Mouse (Mus musculus): Measurements from ENCODE around the gene Igsf21.

Igsf21 gene

DNA sequence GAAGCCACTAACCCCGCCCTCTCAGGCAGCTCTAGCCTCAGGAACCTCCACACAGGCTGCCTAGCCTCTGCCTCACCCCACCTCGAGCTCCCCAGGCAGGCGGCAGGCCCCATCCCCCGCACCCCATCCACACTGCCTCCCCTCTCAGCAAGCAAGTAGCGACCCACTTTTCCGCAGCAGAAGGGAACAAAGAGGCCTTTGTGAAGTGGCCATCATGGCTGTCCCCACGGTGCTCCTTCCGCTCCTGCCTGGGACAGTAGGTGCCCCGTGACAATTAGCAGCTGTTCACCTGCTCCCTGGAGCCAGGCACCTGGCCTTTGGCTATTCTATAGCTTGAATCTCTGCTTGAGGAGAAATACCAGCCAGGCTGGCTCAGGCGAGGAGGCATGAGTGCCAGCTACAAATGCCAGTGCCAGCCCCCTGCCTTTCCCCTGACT is 9.3 kb downstream of the Igsf21 start:
- DNase-seq (ENCODE audit: low read depth, low spot score), result peak; percentile 66

DNA sequence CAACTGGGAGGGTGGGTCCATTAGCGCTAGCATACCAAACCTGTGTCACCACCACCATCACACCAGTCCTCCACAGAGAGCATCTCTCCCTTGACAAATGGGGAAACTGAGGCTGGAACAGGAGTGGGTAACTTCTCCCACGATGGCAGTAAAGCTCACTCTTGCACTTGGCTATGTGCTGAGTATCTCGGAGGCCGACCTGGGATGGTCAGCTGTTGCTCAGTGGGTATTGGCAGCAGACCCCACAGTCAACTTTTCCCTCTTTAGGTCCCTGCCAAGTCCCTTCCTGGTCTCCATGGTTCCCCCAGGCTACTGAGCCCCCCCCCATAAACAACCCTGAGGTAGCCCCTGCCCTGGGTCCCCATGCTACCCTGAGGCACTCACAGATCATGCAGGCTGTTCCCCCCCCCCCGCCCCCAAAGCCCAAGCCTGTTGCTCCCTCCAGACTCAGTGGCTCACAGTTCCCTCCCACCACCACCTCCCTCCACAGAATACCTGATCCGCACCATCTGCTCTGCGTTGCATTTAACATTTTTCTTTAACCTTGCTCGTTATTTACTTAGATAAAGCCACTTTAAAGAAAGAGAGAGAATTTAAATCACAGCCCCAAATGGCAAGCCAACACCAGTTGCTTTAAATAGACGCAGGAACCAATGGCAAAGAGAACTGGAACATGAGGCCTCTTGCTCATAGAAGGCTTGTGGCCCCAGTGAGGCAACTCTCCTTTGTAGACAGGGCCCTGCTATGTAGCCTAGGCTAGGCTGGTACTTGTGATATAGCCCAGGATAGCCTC is 11.0 kb downstream of the Igsf21 start:
- peak; percentile 57 for DNase-seq (ENCODE audit: low read depth, low spot score)

DNA sequence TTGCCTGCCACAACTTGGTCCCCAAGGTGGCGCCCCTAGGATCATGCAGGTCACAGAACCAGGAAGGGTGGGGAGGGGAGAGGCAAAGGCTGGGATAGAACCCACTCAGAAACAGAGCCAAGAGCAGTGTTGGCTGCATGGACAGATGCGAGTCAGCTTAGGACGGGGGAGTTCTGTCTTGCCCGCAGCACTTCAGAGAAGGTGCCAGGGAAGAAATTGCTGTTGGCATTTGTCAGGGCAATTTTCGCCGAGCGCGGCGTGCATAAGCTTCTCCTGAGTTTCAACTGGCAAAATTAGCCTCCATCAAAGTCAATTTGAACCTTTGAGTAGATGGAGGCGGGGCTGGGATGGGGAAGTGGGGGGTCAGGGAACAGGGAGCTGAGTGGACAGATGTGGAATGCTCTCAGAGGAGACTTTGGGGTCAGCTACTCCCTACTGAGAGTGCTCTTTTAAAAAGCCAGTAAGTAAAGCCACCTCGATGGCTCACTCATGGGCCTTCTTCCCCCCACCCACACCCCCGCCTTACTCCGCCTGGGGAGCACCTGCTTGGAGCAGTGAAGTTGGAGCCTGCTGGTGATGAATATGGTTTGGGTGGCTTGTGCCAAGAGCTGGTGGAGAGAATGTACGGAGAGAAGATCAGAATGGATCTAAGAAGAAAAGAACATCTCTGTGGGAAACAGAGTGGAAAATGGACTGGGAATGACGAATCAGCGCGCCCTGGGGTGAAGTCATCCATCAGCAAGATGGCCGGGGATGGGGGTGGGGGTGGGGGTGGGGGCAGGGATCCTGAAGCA is 12.0 kb downstream of the Igsf21 start:
- DNase-seq (ENCODE audit: low read depth, low spot score), result peak; percentile 82

DNA sequence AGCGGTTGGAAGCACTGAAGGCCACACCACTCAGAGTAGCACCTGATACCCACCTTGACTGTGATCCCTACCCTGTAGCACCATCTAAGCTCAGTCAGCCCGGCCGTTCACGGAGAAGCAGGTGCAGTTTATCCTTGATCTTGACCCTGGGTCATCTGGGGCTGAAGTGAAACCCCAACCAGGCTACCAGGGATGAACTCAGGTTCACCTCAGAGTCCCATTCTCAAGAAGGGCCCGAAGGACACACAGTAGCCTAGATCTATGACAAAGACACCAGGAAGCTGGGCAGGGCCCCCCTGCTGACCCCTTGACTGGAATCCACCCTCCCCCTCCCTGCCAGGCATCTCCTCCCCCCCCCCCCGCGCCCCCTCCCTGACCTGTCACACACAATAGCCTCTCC is 18.7 kb downstream of the Igsf21 start:
- DNase-seq (ENCODE audit: low read depth, low spot score), result no peak

DNA sequence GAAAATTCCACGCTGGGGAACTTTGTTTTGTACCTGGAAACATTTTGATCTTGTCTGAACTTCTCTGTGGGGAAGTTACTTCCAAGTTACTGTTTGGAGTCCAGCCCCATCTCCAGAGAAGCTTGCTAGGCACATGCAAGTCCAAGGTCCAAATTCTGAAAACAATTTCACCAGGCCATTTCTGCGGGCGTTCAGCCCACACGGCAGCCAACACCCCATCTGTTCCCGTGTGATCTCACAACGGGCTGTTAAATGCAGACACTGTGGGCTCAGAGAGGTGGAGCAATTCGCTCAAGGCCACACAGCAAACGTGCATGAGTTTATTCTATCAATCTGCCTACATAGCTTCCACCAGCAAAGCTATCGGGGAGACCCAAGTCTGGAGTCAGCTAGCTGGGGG is 21.4 kb downstream of the Igsf21 start:
- peak; percentile 84 for DNase-seq (ENCODE audit: low read depth, low spot score)

DNA sequence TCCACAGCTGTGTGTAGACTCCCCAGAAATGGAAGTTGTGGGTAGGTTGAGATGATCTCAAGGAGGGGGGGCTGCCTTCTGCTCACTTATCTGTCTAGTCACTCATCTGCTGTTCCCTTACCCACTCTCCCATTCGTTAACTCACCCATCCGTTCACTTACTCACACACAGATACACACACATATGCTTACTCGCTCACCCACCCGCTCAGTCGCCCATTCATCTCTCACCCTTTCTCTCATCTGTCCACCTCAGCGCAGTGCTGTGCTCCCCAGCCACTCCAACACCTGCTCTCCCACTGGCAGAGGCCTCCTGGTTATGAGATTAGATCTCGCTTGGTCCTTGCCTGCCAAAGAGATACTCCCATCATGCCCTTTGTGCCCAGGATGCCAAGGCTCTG is 22.1 kb downstream of the Igsf21 start:
- DNase-seq (ENCODE audit: low read depth, low spot score), result peak; percentile 64

DNA sequence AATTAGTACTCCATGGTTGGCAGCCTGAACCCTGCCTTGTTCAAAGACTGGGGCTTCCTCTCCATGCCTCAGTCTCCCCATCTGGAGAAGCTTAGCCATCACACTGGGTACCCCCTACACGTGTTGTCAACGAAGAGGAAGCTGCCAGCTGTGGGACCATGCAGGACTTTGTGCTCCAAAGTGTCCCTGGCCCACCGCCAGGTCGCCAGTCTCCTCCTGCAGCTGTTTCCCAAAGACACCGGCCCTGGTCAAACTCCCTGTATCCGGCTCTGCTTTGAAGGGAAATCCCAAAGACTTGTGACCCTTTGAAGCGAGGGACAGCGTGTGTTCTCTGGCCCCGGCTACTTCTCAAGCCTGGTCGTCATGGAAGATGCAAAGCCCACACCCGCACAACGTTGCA is 23.5 kb downstream of the Igsf21 start:
- no peak for DNase-seq (ENCODE audit: low read depth, low spot score)

DNA sequence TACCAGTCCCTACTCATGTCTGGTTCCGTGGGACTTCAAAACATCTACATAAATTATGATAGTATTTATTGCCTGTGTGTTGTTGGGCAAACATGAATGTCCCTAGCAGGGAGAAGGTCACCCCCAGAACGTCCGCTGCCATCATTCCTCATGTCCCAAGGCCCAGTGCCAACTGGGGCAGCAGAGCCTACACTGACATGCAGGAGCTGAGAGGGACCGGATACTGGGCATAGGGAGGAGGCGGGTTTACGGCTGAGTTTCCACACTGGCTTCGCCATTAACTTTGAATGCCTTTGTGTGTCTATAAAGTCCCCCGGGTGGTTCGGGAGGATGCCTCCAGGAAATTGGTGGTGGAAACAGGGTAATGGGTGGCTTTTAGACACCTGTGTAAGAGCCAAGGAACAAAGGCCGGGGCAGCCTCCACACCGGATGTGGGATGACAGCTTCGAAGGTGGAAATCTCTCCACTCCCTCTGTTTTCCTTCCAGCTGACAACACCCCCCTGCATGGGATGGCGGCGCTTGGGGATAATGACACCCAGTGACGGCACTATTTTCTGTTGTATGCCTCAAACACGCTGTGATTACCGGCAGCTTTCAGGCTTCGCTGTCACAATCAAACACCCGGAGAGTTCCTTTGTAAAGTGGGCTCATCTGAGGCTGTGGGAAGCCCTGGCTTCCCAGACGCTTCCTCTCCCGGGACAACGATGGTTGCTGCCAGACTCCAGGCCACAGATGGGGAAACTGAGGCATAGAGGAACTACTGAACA is 26.1 kb downstream of the Igsf21 start:
- DNase-seq (ENCODE audit: low read depth, low spot score), result peak; percentile 53

DNA sequence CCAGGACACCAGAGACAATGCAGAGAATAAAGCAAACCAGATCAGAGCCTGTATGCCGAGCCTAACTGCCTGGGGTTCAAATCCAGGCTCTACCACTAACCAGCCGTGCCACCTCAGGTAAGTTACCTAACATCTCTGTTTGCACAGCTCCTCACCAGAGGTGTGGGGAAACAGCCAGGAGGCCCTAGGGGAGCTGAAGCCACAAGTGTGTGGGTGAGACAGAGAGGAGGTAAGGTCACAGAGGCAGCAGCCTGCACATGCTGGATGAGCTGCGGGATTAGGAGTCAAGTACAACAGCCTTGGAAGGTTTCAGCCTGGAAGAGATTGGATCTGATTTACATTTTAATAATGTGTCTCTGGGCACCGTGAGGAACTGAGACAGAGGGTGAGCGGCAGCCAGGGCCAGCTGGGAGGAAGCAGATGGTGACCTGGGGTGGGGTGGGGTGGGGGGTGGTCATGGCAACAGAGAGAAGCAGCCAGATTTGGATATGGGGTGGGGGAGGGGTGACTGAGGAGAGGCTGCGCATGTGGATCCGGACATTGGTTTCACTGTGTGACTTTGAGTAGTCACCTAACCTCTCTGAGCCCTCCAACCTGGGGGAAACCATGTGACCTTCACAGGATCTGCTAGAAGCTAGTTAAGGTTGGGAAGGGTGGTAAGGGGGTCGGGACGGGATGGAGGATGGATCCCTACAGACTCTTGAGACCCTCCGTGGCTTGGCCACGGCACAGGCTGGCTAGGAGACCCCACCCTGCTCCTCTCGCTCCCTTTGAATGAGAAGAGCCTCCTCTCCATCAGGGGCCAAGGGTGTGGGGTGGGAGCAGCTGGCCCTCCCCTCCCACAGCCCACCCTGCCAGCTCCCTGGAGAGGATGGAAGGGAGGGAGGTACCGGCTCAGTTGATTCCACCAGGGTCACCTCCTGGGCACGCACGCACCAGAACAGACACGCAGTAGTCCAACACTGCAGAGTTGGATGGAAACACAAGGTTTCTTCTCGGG is 27.4 kb downstream of the Igsf21 start:
- peak; percentile 79 for DNase-seq (ENCODE audit: low read depth, low spot score)

DNA sequence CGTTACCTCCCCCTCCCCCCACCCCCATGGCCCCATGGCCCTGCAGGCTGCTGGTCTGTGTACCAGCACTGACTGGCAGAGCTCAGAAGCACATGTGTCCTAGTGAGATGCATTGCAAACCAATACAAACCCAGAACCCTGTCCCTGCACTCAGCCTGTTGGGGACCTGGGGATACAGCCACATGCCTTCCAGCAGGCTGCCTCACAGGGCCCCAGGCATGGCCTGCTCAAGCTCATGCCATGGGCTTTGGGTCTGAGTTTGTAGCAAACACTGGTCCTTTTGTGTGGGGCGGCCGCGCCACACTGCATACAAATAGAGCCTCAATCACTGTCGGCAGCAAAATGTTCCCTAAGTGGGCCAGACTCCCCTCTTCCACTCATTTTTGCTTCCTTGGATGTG is 28.2 kb downstream of the Igsf21 start:
- DNase-seq (ENCODE audit: low read depth, low spot score), result peak; percentile 26

DNA sequence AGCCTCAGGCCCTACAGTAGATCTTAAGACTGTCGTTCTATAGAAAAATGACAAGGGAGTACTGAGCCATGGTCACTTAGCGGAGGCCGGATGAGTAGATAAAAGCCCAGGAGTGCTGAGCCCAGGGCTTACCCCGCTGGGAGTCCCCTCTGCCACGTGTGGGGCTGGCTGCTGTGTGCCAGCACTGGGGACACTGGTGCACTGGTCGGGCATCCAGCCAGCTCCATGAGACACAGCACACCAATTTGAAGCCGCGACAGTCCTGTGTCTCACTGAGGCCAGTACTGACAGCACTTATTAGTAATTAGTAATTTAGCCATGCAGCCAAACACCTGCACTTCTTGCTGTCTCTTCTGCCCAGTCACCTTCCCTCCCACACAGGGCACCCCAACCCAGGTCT is 28.6 kb downstream of the Igsf21 start:
- peak; percentile 35 for DNase-seq (ENCODE audit: low read depth, low spot score)

DNA sequence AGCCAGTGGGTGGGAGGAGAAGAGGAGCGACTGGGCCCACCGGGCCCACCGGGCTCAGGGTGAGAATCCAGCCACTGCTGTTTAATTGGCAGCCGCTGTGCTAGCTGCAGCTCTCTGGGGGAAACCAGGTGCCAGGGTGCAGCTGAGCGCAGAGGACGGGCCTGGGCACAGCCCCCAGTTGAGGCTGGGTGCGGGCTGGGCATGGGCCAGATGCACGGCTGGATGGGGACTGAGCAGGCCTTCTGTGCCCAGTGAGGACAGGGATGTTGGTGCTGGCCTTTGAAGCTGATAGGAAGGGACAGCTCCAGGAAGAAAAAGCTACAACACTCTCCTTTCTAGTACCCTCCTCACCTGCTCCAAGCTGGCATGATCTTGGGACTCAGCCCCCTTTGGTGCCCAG is 30.5 kb downstream of the Igsf21 start:
- DNase-seq (ENCODE audit: low read depth, low spot score), result no peak

DNA sequence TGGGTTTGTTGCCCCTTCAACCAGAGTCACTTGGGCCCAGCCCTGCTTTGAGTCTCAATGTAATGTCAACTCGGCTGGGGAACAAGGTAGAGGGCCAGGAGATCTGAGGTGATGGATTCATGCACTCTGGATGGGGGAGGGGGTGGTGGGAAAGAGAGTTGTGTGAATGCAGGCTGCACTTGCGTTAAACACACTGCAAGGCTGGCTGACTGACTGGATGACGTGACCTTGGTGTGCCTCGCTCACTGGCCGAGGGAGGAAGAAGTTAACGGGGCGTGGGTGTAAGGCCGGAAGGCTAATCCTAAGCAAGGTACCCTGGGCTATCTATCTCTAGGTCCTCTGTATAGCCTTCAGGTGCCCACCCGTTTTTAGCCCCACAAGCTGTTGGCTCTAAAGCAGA is 31.4 kb downstream of the Igsf21 start:
- no peak for DNase-seq (ENCODE audit: low read depth, low spot score)

DNA sequence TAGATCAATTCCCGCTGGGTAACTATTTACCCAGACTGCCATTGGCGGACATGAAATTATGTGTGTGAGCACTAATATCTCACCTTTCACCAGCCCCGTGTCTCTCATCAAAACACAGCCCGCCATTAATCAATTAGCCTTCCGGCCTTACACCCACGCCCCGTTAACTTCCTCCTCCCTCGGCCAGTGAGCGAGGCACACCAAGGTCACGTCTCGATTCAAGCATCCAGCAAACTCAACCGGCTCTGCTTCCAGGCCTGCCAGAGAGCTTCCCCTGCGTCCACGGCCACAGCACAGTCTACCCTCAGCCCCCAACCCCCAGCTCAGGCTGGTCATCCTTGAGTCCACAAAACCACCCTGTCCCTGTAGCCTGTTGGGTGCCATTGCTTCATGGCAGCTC is 32.2 kb downstream of the Igsf21 start:
- DNase-seq (ENCODE audit: low read depth, low spot score), result no peak

DNA sequence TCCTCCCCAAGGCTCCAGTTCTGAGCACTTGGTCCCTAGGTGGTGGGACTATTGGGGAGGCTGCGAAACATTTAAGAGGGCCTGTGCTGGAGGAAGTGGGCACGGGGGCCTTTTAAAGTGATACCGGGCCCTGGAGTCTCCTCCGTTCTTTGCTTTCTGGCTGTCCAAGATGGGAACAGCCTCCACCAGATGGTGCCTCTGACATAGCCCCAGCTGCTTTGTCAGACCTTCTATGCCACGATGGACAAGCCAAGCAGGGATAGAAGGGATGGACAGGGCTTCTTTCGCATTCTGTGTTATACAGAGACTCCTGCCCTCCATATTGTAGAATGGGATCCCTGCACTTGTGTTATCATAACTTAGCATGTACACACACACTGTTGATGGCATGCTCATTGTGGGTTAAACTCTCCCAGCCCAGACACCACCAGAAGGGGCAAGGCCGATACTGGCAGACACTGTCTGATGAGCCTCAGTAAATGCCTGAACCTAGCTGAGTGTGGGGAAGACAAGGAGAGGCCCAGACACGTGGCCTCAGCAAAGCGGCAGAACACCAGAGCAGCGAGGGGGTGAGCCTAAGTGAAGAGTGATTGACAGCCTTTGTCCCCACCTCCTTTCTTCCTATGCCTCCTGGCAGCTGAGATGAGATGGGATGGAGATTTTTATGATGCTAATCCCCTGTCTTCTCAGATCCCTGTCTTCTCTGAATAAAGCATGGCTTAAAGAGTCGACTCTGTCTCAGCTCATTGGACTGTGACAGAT is 36.3 kb downstream of the Igsf21 start:
- no peak for DNase-seq (ENCODE audit: low read depth, low spot score)

DNA sequence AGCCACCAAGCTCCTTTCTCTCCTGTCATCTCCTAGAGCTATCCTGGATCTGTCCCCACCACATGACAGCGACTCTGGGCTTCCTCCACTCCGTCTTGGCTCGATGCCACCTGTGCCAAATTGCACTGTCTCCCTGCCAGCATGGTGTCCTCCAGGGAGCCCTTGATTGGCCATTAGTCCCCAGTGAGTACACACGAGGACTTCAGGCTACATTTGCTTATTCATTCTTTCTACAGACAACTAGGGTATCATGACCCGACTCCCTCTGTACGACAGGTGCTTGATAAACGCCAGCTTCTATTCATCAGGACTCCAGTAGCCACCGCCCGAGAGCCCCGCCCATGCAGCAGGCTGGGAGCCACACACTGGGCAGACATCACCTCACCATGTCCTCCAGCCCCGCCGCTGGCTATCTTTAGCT is 40.8 kb downstream of the Igsf21 start:
- peak; percentile 91 for DNase-seq (ENCODE audit: low read depth, low spot score)

DNA sequence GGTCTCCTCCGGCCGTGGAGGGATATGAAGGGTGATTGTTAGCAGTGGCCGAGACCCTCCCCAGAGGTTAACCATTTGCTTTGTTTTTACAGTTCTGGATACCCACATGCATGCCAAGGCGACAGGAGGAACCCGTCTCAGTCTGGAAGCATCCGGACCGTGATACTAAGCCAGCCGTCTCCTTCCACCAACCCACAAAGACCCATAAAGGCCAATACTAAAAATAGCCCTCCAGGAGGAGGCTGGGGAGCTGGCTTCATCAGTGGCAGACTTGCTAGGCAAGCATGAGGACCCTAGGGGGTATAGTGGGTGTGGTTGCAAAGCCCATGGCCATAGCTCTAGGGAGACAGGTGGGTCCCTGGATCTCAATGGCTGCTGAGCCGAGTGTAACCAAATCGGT is 41.8 kb downstream of the Igsf21 start:
- no peak for DNase-seq (ENCODE audit: low read depth, low spot score)

DNA sequence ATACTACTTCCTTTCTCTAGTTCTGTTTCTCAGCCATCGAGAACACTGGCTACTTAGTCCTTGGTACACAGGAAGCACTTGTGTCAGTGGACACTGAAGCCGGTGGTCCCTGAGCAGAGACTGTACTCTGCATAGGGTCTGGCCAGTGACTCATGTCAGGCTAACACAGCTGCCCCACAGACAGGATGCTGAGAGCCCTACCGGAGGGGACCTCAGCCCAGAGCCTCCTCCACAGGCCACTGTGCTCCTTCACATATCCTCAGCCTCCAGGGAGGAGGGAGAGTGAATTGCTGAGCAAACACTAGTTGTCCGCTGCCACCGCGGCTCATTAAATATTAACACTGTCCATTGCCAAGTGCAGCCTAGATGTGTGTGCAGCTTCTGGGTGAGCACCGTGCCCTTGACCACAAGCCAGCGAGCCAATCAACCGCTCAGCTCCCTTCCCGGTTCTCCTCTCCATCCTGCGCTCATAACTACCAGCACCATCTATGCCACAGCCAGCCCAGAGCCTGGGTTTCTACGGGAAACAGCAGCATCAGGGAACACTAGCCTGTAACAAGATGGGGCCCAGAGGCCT is 42.8 kb downstream of the Igsf21 start:
- no peak for DNase-seq (ENCODE audit: low read depth, low spot score)

DNA sequence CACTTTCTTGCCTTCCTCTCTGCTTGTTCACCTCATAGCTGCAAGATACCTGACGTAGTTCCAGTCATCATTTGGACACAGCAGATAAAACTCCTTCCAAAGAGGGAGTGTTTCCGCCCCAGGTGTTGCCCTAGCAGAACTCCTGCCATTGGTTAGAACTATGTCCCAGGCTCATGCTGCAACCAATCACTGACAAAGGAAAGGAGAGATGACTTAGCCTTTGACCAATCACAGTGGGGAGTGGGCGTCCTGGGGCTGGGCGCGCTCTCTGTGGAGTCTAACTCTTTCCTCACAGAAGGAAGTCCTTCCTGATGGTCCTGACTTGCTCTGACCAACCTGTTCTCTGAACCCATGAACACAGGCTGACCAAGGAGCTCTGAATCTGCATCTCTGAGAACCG is 44.4 kb downstream of the Igsf21 start:
- no peak for DNase-seq (ENCODE audit: low read depth, low spot score)

DNA sequence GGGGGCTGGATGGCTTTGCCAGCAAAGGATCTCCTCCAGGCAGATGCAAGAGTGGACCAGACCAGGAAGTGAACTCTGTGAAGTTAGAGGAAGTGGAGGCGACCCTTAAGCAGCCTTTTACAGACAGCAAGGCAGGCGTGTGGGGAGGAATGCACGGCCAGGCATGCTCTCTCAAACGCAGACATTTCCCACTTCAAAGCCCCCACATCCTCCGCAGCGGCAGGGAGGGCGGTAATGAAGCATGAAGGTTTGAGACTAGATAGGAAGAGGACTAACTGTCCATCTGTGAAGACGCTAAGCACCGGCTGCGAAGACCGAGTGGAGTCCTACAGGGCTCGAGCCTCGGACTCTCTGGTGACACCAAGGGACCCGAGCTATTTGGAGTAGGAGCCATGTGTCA is 46.3 kb downstream of the Igsf21 start:
- DNase-seq (ENCODE audit: low read depth, low spot score), result no peak

Measured in brain, adult 2 months (tissue).